Mouse (Mus musculus): ENCODE measurements around the gene Rccd1.

Rccd1 gene
- long read RNA-seq, experiment 1, partial matches to known transcripts, result 0 of 4 reads
- long read RNA-seq, experiment 1, other reads (novel, unspliced or antisense), result 2 of 4 reads
- long read RNA-seq, experiment 2, partial matches to known transcripts, result 0 of 1 reads
- long read RNA-seq, experiment 2, other reads (novel, unspliced or antisense), result 0 of 1 reads

DNA sequence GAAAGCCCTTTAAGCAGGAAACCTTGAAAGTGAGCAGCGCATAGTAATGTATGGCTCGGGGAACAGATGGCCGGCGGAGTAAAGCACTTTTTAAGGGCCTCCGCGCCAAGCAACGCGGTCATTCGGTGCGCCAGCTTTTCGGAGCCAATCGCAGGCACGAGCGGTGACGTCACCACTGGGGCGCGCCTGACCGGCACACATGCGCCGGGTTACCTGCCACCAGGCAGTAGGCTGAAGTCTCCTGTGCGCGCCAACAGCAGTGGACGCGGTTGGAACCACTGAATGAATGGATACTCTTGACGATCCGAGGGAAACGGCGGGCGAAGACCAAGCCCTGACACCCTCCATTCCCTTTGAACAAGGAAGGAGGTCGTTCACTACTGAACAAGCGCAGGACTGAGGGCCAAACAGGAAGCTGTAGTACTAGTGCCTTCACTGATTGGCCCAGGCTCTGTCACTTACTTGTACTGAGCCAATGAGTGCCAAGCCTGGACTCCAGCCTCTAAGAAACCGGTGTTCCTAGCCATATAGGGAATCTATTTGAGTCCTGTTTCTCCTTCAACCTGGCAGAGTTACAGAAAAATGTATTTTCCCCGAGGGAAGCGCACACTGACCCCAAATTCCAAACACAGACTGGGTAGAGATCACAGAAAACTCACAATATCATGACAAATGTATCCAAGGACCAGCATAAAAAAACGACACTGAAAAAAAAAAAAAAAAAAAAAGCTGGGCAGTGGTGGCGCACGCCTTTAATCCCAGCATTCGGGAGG, at the start of gene Rccd1:
TSS of gene Rccd1 (minus strand) at position 412 of the 773 bp plus-strand sequence.
- intact Hi-C loops (cut with DNase I), result no loop called here

- intact Hi-C loops (cut with DNase I), result no loop called here
These were observed 49.6 kb upstream of the Rccd1 start for GRCm38 (mm10) chr7:80373850-80374249.

GRCm38 (mm10) chr7:80373352-80373751, 49.1 kb upstream of the Rccd1 start:
- intact Hi-C loops (cut with DNase I), result no loop called here

DNA sequence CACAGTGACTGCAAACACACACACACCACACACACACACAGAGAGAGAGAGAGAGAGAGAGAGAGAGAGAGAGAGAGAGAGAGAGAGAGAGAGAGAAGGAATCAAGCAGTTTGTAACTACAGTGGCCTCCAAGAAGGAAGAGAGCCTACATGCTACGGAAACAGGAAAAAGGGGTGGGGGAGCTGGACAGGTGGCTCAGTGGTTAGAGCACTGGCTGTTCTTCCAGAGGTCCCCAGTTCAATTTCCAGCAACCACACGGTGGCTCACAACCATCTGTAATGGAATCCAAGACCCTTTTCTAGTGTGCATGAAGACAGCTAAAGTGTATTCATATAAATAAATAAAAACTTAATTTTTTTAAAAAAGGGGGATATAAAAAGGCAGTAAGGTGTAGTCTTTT, 48.4 kb upstream of the Rccd1 start:
- intact Hi-C loops (cut with DNase I), result no loop called here

DNA sequence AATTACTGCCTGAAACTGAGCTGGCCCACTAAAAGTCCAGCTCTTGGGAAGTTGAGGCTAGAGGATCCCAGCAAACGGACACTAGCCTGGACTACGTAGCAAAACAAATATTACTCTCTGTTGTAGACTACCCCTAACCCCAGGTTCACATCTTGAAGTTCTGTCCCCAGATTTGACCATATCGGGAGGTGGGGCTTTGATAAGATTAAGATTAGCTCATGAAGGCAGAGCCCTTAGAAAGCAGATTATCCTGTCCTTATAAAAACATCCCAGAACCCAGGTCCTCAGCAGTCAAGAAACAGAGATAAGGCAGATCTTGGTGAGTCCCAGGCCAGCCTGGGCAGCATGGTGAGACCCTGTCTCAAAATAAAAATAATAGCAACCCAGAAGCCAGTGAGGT, 47.9 kb upstream of the Rccd1 start:
- intact Hi-C loops (cut with DNase I), result no loop called here

GRCm38 (mm10) chr7:80371041-80371751, 46.9 kb upstream of the Rccd1 start, which contains the start of gene Man2a2:
Gene Man2a2 (minus strand): TSS chr7:80371375.
- intact Hi-C loops (cut with DNase I), result loop anchor here (1.0 kb wide), 1 partner anchor 28 kb away; the partner anchor contains the start of gene Hddc3

GRCm38 (mm10) chr7:80370649-80371040, 46.4 kb upstream of the Rccd1 start:
- intact Hi-C loops (cut with DNase I), result loop anchor here (1.0 kb wide), 1 partner anchor 27 kb away; the partner anchor contains the start of gene Hddc3

DNA sequence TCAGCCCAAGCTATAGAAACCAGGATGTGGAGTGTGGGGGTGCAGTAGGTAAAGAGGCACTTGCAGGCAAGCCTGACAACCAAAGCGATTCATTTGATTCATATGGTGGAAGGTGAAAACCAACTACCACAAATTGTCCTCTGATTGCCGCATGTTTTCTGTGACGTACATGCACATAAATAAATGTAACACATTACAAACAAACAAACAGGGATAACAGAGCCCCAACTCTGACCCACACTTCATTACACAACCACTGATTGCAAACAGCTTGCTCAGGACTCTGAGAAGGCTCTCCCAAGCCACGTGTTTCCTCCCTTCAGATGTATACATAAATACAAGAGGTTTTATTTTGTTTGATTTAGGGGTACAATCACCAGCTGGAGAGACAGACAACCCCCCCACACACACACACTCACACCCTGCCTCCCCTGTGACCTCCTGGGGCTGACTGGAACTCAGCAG, 45.7 kb upstream of the Rccd1 start:
- intact Hi-C loops (cut with DNase I), result no loop called here

- intact Hi-C loops (cut with DNase I), result no loop called here
These were observed 45.2 kb upstream of the Rccd1 start for GRCm38 (mm10) chr7:80369461-80369860.

DNA sequence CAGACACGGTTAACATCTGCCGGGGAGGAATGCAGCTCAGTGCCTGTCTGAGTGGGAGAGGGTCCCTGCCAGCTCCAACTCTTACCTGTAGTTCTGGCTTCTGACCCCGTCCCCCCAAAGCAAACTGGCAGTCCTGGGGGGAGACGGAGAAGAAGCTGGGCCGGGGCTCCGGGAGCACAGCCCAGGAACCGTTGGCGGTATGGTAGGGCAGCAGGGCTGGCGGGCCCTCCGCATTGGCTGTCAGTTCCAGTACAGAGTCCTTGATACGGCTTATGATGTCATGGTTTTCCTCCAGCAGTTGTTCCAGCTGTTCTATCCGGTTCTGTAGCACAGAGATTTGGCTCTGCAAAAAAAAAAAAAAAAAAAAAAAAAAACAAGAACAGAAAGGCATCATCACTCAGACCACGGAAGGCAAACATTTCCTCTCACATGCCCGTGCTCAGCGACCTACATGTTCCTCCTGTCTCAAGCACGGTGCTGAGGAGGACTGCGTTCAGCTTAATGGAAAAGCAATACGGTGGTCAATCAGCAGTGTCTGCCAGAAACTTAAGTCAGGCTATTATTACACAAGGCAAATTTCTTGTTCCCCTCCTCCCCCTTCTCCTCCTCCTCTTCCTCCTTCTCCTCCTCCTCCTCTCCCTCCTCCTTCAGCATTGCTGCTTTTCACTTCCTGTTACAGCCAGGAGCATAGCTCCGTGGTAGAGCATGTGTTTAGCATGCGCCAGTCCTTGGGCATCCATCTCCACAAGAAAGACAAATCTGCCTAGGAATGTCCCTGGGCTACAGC, 44.6 kb upstream of the Rccd1 start:
- intact Hi-C loops (cut with DNase I), result no loop called here

DNA sequence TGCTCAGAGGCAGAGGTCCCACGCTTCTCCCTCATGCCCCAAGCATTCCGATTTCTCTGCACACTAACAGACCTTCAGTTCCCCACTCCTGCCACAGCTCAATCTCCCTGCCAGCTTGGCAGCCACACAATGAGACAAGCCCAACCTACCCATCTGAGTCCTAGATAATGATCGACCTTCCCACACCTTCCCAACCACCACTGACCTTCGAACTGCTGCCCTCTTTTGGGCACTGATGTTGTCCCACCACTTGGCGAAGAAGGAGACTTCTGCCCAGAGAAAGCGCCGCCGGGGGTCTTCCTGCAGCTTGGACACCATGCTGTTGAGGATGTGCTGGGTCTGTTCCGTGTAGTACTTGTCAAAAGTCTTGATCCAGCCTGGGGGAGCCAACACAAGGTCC, 43.8 kb upstream of the Rccd1 start:
- intact Hi-C loops (cut with DNase I), result no loop called here

- intact Hi-C loops (cut with DNase I), result no loop called here
These were observed 43.0 kb upstream of the Rccd1 start for GRCm38 (mm10) chr7:80367232-80367631.

DNA sequence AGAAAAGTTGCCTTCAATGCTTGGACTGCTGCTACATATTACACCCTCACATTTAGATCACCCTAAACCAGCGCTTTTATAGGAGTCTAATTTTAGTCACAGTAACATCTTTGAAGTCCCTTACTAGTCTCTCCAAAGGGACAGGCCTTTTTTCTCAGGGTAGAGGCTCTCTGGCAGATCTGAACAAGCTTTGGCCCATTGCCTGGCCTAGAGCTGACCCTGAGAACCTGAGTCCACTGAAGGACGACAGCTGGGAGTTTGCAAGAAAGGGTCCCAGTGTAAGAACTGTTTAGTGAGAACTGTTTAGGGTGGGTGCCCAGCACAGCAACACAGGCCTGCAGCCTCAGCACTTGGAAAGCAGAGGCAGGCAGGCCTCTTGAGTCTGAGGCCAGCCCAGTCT, 41.5 kb upstream of the Rccd1 start:
- intact Hi-C loops (cut with DNase I), result no loop called here

DNA sequence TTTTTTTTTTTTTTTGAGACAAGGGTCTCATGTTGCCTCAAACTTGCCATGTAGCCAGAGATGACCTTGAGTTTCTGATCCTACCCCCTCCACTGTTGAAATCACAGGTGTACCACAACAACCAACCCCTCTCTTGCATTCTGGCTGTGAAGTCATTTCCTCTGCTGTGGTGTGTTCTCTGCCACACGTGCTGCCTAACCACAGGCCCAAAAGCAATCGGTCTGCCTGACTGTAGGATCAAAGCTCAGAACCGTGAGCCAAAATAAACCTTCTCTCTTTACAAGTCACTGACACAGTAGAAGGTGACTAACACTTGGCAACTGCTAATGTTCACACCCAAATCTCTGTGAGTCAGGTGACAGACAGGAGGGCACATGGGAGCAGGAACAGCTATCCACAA, 36.2 kb upstream of the Rccd1 start:
- intact Hi-C loops (cut with DNase I), result no loop called here

DNA sequence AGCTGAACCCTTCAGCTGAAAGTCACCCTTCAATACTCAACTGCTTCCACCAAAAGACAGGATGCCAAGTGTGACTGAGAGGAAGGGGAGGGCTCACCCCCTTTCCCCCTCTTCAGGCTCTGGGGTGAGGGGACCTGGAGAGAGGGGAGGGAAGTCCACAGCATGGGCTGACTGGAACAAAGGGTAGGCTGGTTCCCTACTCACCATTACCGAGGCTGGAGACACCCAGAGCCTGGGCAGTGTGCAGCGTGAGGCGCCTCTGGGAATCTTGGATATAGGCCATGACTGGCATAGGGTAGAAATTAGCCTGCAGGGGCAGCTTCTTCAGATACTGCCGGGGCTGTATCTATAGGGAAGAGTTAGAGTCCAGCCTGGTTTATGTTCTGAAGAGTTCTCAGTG, 33.8 kb upstream of the Rccd1 start:
- intact Hi-C loops (cut with DNase I), result no loop called here

DNA sequence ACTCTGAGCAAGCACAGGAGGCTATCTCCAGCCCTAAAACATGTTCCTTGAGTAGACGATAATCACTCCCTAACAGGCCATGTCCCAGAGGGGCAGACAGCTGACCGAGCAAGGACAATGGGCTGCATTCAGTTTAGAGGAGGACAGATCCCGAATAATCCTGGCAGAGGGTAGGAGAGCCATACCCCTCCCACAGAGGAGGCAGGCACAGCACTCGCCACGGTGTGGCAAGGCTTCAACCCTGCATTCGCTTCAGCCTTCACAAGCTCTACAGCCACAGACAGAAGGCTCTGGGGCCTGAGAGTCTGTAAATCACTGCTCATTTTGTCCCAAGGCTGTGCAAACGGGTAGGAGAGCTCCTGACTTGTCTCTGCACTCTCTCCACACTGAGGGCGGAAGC, 32.9 kb upstream of the Rccd1 start:
- intact Hi-C loops (cut with DNase I), result no loop called here

DNA sequence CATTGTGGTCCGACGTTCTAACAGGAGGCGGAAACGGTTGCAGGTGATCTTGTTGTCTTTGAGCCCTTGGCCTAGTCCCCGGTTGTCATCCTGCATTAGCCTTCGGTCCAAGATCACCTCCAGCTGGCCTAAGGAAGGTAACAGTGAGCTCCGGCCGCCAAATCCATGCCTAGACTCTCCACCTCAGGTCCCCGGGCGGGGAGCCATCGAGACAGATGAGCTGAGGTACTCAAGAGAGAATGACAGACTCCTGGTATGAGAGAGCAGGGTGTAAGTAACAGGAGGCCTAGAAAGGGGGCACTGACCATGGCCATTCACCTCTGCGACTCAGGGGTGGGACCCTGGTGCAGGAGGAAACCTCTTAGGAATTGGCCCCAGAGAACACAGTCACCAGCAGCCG, 32.1 kb upstream of the Rccd1 start:
- intact Hi-C loops (cut with DNase I), result no loop called here

GRCm38 (mm10) chr7:80352920-80353319, 28.7 kb upstream of the Rccd1 start:
- intact Hi-C loops (cut with DNase I), result no loop called here

DNA sequence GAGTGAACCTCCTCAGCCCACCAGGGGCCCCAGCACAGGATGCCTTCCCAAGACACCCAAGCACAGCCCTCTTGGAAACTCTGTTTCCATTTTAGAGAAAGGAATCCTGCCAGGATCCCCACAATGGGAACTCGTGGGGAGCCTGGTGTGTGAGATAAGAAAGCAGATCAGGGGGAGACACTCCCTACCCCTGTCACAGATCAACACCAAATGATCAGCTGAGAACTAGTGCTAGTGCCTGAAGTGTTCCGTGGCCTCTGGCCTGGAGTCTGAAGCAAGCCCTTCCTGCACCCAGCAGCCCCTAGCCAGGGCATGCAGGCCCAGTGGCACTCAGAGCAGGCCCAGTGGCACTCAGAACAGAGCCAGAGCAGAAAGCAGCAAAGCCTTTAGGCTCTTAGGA, 26.6 kb upstream of the Rccd1 start:
- intact Hi-C loops (cut with DNase I), result no loop called here

DNA sequence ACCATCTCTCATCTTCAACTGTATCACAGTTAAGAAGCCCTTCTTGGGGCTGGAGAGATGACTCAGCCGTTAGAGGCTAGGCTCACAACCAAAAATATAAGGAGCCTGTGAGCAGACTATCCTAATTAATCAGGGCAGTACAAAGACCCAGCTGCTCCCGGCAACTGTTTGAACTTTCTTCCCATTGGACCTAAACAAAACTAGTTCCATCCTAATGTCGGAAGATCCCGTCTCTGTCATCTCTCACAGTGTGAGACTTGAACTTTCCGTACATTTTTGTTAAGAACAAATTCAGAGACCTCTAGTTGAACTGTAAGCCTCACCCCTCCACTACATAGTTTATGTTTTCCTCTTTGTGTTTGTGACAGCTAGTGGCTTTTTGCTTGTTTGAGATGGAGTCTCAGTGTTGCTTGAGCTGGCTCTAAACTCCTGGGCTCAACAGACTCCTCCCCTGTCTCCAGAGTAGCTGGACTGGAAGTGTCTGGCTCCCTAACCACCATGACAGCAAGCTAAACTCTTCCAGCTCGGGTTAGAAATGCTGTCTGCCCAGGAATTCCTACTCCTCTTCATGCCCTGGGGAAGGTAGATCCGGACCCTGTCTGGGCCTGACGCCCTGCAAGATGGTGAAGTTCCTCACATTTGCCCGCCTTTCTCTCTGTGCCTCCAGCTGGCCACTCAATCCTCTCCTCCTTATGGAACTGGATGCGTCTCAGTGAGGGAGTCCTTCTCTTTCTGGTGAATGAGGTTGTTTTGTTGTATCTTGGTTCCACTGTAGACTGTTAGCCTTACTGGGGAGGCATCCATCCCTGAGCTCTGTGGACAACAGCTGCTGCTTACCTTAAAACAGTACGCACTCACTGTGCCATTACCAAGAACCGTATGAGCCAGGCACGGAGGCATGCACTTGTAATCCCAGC, 23.7 kb upstream of the Rccd1 start:
- intact Hi-C loops (cut with DNase I), result no loop called here

Data from adrenal gland (tissue).